Mouse (Mus musculus) left cerebral cortex, postnatal 14 days (tissue): Measurements from ENCODE around the gene Ifna4. TPM values are rescaled to one million over a fixed set of nuclear protein-coding genes. Genes with fewer than 3 reads are reported as not detected.
A peak's percentile ranks its signal among the peaks of the same experiment; 100 is the strongest.

Experiments used
- DNase-seq, 2 experiments: peaks; one replicate each; pipeline ENCODE4 v3.0.0; 2021 to 2022; ENCODE audit warnings: low spot score in 2 of 2, mixed read lengths in 1 of 2
- intact Hi-C: fragments of 180-260 bp; cut with DNase I; formaldehyde crosslinking; loops from one replicate; pipeline ENCODE4 v1.15.1; 2025
- total RNA-seq, 2 experiments: library from RNA; stranded (reverse); gene quantifications; 2 replicates each; pipeline ENCODE4 v1.2.3; 2021

Gene Ifna4
- total RNA-seq, 2 experiments from 2014 or later = not detected

DNA sequence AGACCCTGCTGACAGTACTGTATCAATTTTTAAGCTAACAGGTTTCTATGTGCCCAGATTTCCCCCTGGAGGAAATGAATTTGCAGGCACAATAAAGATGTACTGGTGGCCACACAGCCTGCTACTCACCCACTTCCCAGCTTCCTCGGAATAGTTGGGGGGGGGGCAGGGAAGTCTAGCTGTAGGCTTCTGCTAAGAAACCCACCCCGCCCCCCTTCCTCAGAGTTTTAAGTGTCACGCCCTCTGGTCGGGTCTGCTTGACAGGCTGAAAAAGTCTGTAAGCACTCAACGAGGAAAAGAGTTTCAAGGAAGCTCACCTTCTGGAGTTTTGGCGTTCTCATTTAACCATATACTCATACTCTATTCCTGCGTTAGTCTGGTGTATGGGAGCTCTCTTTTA lies 21.6 kb downstream of the Ifna4 start:
- DNase-seq = no peak
- intact Hi-C loops = no loop called here

DNA sequence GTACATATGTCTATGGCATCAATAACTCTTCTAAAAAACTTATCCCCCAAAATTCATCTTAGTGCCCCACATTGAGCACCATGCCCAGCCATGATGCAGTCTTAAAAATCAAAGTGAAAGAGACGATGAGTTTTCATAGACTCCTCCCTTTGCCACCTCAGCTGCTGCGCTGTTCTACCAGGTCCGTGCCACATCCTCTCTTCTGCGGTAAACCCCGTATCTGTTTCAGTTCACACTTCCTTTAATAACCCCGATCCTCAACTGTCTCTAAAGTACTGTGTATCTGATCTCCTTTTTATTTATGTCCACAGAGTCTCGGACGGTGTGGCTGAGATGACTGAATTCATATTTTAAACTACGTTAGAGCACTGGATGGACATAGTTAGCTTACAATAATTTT lies 22.9 kb downstream of the Ifna4 start:
- intact Hi-C loops = no loop called here
- no peak for DNase-seq

- no peak for DNase-seq
- intact Hi-C loops = no loop called here
Observed at GRCm38 (mm10) chr4:88865011-88865569, 23.4 kb downstream of the Ifna4 start.

- intact Hi-C loops = no loop called here
- DNase-seq = peak; percentile 74 to 78
Observed at GRCm38 (mm10) chr4:88867366-88867925, 25.8 kb downstream of the Ifna4 start.

- peak in 1 of 2 experiments; percentile 5 for DNase-seq
- intact Hi-C loops = no loop called here
Observed at GRCm38 (mm10) chr4:88867926-88868911, 26.6 kb downstream of the Ifna4 start.

DNA sequence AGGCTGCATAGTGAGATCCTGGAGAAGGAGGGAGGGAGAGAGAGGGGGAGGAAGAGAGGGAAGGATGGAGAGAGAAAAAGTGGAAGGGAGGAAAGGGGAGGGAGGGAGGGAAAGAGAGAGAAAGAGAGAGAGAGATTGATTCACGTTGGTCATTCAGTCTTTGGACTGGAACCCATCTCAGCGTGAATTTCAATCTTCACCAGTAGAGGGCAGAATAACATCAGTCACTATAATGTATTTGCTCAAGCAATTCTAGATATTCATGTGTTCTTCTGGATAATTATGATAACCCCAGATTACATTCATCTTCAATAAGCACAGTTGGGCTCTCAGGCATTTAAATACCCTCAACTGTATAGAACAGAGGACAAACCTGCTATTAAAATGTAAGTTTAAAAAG lies 31.0 kb downstream of the Ifna4 start:
- intact Hi-C loops = loop anchor here (1.0 to 5.0 kb wide), 2 partner anchors 65 to 257 kb away; no protein-coding TSS in a partner anchor
- DNase-seq = peak; percentile 45 to 60

- DNase-seq = no peak
- intact Hi-C loops = no loop called here
Observed at GRCm38 (mm10) chr4:88875435-88876095, 33.9 kb downstream of the Ifna4 start.

DNA sequence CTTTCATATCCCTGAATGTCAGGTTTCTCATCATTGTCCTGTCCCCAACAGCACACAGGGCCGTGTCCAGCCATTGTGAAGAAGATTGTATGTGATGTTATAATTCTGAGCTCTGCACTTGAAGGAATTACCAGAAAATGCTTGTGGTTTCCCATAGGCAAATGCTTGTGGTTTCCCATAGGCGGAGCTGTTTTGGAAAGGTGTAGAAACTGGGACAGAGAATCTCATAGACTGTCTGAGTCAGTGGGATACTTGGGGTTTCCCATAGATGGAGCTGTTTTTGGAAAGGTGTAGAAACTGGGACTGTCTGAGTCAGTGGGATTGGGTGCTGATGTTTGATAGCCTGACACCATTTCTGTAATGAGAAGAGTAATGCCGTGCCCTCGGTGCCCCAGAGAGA lies 34.9 kb downstream of the Ifna4 start:
- DNase-seq = no peak
- intact Hi-C loops = no loop called here

GRCm38 (mm10) chr4:88878246-88878645 lies 36.6 kb downstream of the Ifna4 start:
- DNase-seq = no peak
- intact Hi-C loops = no loop called here

GRCm38 (mm10) chr4:88878772-88879171 lies 37.1 kb downstream of the Ifna4 start:
- DNase-seq = no peak
- intact Hi-C loops = no loop called here

GRCm38 (mm10) chr4:88880101-88880500 lies 38.4 kb downstream of the Ifna4 start, which contains the start of gene Ifne:
Gene Ifne, minus strand, starts transcription at chr4:88880201.
- intact Hi-C loops = no loop called here
- no peak for DNase-seq

GRCm38 (mm10) chr4:88888236-88888635 lies 46.6 kb downstream of the Ifna4 start:
- no peak for DNase-seq
- intact Hi-C loops = no loop called here

Other genes starting within 250 kb of the Ifna4 start
- not detected for gene Ifna9, start 249.5 kb upstream of the Ifna4 start, total RNA-seq
- gene Ifna12, start 238.5 kb upstream of the Ifna4 start, total RNA-seq = not detected
- not detected for gene C87499, start 207.4 kb upstream of the Ifna4 start, total RNA-seq
- gene Ifna13, start 197.4 kb upstream of the Ifna4 start, total RNA-seq = not detected
- not detected for gene Ifna16, start 164.9 kb upstream of the Ifna4 start, total RNA-seq
- not detected for gene Ifna2, start 157.9 kb upstream of the Ifna4 start, total RNA-seq
- gene Ifnab, start 150.5 kb upstream of the Ifna4 start, total RNA-seq = not detected
- 1 to 10 TPM; 1.0 to 1.5 TPM for gene Gm26566, start 120.1 kb upstream of the Ifna4 start, total RNA-seq
- gene Klhl9, start 119.4 kb upstream of the Ifna4 start, total RNA-seq = 100 to 1,000 TPM; 103 to 104 TPM
- gene Gm13271, start 87.0 kb upstream of the Ifna4 start, total RNA-seq = not detected
- gene Gm13283, start 81.7 kb upstream of the Ifna4 start, total RNA-seq = not detected
- gene Gm13290, start 68.0 kb upstream of the Ifna4 start, total RNA-seq = not detected
- gene Gm13289, start 64.9 kb upstream of the Ifna4 start, total RNA-seq = not detected
- not detected for gene Gm13272, start 62.0 kb upstream of the Ifna4 start, total RNA-seq
- gene Ifnz, start 59.7 kb upstream of the Ifna4 start, total RNA-seq = not detected
- not detected for gene Gm13276, start 56.2 kb upstream of the Ifna4 start, total RNA-seq
- gene Gm13277, start 53.2 kb upstream of the Ifna4 start, total RNA-seq = not detected
- not detected for gene Gm13278, start 50.3 kb upstream of the Ifna4 start, total RNA-seq
- not detected for gene Gm13275, start 47.4 kb upstream of the Ifna4 start, total RNA-seq
- gene Gm13279, start 44.5 kb upstream of the Ifna4 start, total RNA-seq = not detected
- gene Gm13285, start 42.2 kb upstream of the Ifna4 start, total RNA-seq = not detected
- not detected for gene Gm13287, start 38.6 kb upstream of the Ifna4 start, total RNA-seq
- not detected for gene Gm13288, start 36.3 kb upstream of the Ifna4 start, total RNA-seq
- gene Ifna7, start 25.6 kb upstream of the Ifna4 start, total RNA-seq = not detected
- not detected for gene Ifna11, start 21.9 kb upstream of the Ifna4 start, total RNA-seq
- gene Ifna6, start 14.4 kb upstream of the Ifna4 start, total RNA-seq = not detected
- not detected for gene Ifna5, start 6.3 kb upstream of the Ifna4 start, total RNA-seq
- not detected for gene Ifna1, start 8.2 kb downstream of the Ifna4 start, total RNA-seq
- gene Ifne, start 38.3 kb downstream of the Ifna4 start, total RNA-seq = not detected